Mouse (Mus musculus) C2C12 (cell line): ENCODE data around the gene Cchcr1. TPM values are rescaled to one million over a fixed set of nuclear protein-coding genes. Genes with fewer than 3 reads are reported as not detected.

Experiments
- H3K27me3 ChIP-seq: one replicate; pipeline ENCODE4 v1.6.1; 2011; ENCODE audit not compliant: control insufficient read depth, insufficient read depth, insufficient read length
- H3K36me3 ChIP-seq: one replicate; pipeline ENCODE4 v1.6.1; 2011; ENCODE audit not compliant: control insufficient read depth, insufficient read depth
- H3K4me3 ChIP-seq: one replicate; pipeline ENCODE4 v1.5.1; 2011; ENCODE audit warnings: mild to moderate bottlenecking, control low read depth; ENCODE audit not compliant: poor library complexity, insufficient read depth, severe bottlenecking
- H3K79me2 ChIP-seq: one replicate; pipeline ENCODE4 v1.6.1; 2011; ENCODE audit not compliant: control insufficient read depth, insufficient read depth
- H3K79me3 ChIP-seq: one replicate; pipeline ENCODE4 v1.6.1; 2011; ENCODE audit warnings: low read depth, control low read depth
- H3ac ChIP-seq: one replicate; pipeline ENCODE3; 2011; ENCODE audit warnings: low read depth; ENCODE audit not compliant: control insufficient read depth, insufficient read length
- CEBPB ChIP-seq: IDR thresholded peaks from one replicate; pipeline ENCODE4 v1.6.1; 2011; ENCODE audit warnings: low read depth, mild to moderate bottlenecking, control low read depth, moderate library complexity
- CTCF ChIP-seq: IDR thresholded peaks from one replicate; pipeline ENCODE4 v1.5.1; 2011; ENCODE audit not compliant: control insufficient read depth, insufficient read depth, insufficient read length
- FOSL1 ChIP-seq: IDR thresholded peaks from one replicate; pipeline ENCODE4 v1.8.0; 2011; ENCODE audit warnings: mild to moderate bottlenecking, low read length; ENCODE audit not compliant: poor library complexity, insufficient read depth, severe bottlenecking
- MAX ChIP-seq: IDR thresholded peaks from one replicate; pipeline ENCODE4 v1.6.1; 2011; ENCODE audit warnings: mild to moderate bottlenecking, control low read depth
- MYOD1 ChIP-seq: IDR thresholded peaks from one replicate; pipeline ENCODE4 v1.6.1; 2011; ENCODE audit warnings: low read depth; ENCODE audit not compliant: control insufficient read depth, insufficient read length
- MYOG ChIP-seq: IDR thresholded peaks from one replicate; pipeline ENCODE4 v1.6.1; 2011; ENCODE audit not compliant: control insufficient read depth, insufficient read length; ENCODE audit errors: extremely low read depth
- USF1 ChIP-seq: IDR thresholded peaks from one replicate; pipeline ENCODE4 v1.6.1; 2011; ENCODE audit warnings: low read depth, mild to moderate bottlenecking, control low read depth, moderate library complexity
- polyA plus RNA-seq: library from polyadenylated mRNA; unstranded; fragments of >200 nt; fragmentation: generic; extraction: Trizol; gene quantifications from one replicate; pipeline ENCODE4 v1.2.1, GENCODE M21; 2012; ENCODE audit warnings: missing spikeins

Gene Cchcr1
- polyA plus RNA-seq, 1 experiment, result 15.9 TPM

GRCm38 (mm10) chr17:35486726-35487125 lies 30.2 kb upstream of the Cchcr1 start:
- Histone ChIP-seq H3K36me3 (no peaks in the 10 kb centered on the region), H3K27me3 (peaks cover 4% of the 10 kb centered on the region), H3ac (no peak overlapping the region), H3K79me3 (no peaks in the 10 kb centered on the region), H3K4me3 (no peak overlapping the region), H3K79me2 (no peaks in the 10 kb centered on the region)
- TF ChIP-seq MAX (no peak), CEBPB (no peak), CTCF (no peak), MYOG (no peak)

GRCm38 (mm10) chr17:35488041-35488440 lies 28.9 kb upstream of the Cchcr1 start:
- H3K79me3 ChIP-seq, result no peaks in the 10 kb centered on the region
- TF ChIP-seq MAX, result no peak
- no peak overlapping the region for H3ac ChIP-seq
- H3K79me2 ChIP-seq, result no peaks in the 10 kb centered on the region
- H3K27me3 ChIP-seq, result peaks cover 4% of the 10 kb centered on the region
- no peak overlapping the region for H3K4me3 ChIP-seq
- H3K36me3 ChIP-seq, result no peaks in the 10 kb centered on the region

- H3K4me3 ChIP-seq, result no peak overlapping the region
- H3K79me3 ChIP-seq, result no peaks in the 10 kb centered on the region
- TF ChIP-seq MAX (no peak), CEBPB (no peak), MYOG (no peak), CTCF (no peak), FOSL1 (no peak), MYOD1 (no peak), USF1 (no peak)
- H3ac ChIP-seq, result no peak overlapping the region
- no peaks in the 10 kb centered on the region for H3K36me3 ChIP-seq
- H3K79me2 ChIP-seq, result no peaks in the 10 kb centered on the region
- peaks cover 4% of the 10 kb centered on the region for H3K27me3 ChIP-seq
These were observed 26.6 kb upstream of the Cchcr1 start for GRCm38 (mm10) chr17:35490320-35490719.

- no peak overlapping the region for H3ac ChIP-seq
- H3K79me2 ChIP-seq, result no peaks in the 10 kb centered on the region
- no peaks in the 10 kb centered on the region for H3K36me3 ChIP-seq
- TF ChIP-seq MYOD1 (no peak), USF1 (no peak), CEBPB (no peak), CTCF (no peak), FOSL1 (no peak), MAX (no peak), MYOG (no peak)
- H3K79me3 ChIP-seq, result no peaks in the 10 kb centered on the region
- no peaks in the 10 kb centered on the region for H3K27me3 ChIP-seq
- H3K4me3 ChIP-seq, result no peak overlapping the region
These were observed 19.8 kb upstream of the Cchcr1 start for GRCm38 (mm10) chr17:35497124-35497523.

GRCm38 (mm10) chr17:35502226-35502625 lies 14.7 kb upstream of the Cchcr1 start:
- Histone ChIP-seq H3K79me2 (no peaks in the 10 kb centered on the region), H3K79me3 (no peaks in the 10 kb centered on the region), H3K36me3 (no peaks in the 10 kb centered on the region), H3K27me3 (peaks cover 3% of the 10 kb centered on the region), H3K4me3 (no peak overlapping the region), H3ac (no peak overlapping the region)
- TF ChIP-seq MYOG (no peak), FOSL1 (no peak), CTCF (no peak), MAX (no peak), USF1 (no peak), MYOD1 (no peak), CEBPB (no peak)

- H3K79me2 ChIP-seq, result no peaks in the 10 kb centered on the region
- H3ac ChIP-seq, result no peak overlapping the region
- no peaks in the 10 kb centered on the region for H3K36me3 ChIP-seq
- H3K79me3 ChIP-seq, result no peaks in the 10 kb centered on the region
- no peak overlapping the region for H3K4me3 ChIP-seq
- H3K27me3 ChIP-seq, result peaks cover 3% of the 10 kb centered on the region
- TF ChIP-seq MYOD1, result no peak
- no peak for TF ChIP-seq MAX
- no peak for TF ChIP-seq CEBPB
- TF ChIP-seq MYOG, result no peak
- TF ChIP-seq CTCF, result no peak
- TF ChIP-seq FOSL1, result no peak
- TF ChIP-seq USF1, result no peak
These were observed 14.1 kb upstream of the Cchcr1 start for GRCm38 (mm10) chr17:35502762-35503161.
